9 mouse cellular contexts compared by ENCODE assay signal in genomic region chr15:97828901-97829338, GRCm38 (mm10). TPM values are rescaled to one million over a fixed set of nuclear protein-coding genes. Genes with fewer than 3 reads are reported as not detected.
DNase-seq lines count a peak whose midpoint lies in the region; ATAC-seq and TF ChIP-seq lines count a peak whose summit lies in the region.
"Had no signal": no experiment of that assay in that cellular context is flagged by ENCODE, and none has a peak within 500 bp of the region (broad histone marks: within the 10 kb centered on the region; RNA-seq: fewer than 3 reads in every experiment).

No protein-coding gene starts in this region.

- H3K9ac ChIP-seq in midbrain, embryonic 12.5 days (replicated peaks): no peak overlapping the region

- peak overlapping the region; percentile 32 for H3K27ac ChIP-seq in kidney, adult 2 months (ENCODE audit: insufficient read depth, low read depth, low read length)
- H3K27ac ChIP-seq in midbrain, embryonic 12.5 days (replicated peaks): no peak overlapping the region
- no peak overlapping the region for H3K27ac ChIP-seq in cerebellum, adult 2 months (ENCODE audit: insufficient read depth, low read length)
- H3K27ac ChIP-seq: macrophage had no signal

- H3K4me1 ChIP-seq in kidney, adult 2 months (ENCODE audit: control insufficient read depth, insufficient read depth, low read length): peaks cover 26% of the 10 kb centered on the region
- H3K4me1 ChIP-seq in midbrain, embryonic 12.5 days: peaks cover 65% of the 10 kb centered on the region
- peaks cover 18% of the 10 kb centered on the region for H3K4me1 ChIP-seq in cerebellum, adult 2 months (ENCODE audit: control insufficient read depth, insufficient read depth, low read length)

- no peak for TF ChIP-seq POLR2A in kidney, adult 2 months (IDR thresholded peaks at IDR 0.05; ENCODE audit: low read depth, low read length)
- no peak for TF ChIP-seq POLR2A in cerebellum, adult 2 months (IDR thresholded peaks at IDR 0.05; ENCODE audit: borderline replicate concordance, insufficient read depth, low read length)

- WGBS in kidney, adult 2 months: 61% methylated on average over 5 of the region's 5 CpGs
- 65% methylated on average over 5 of the region's 5 CpGs for WGBS in midbrain, embryonic 12.5 days
- WGBS in cerebellum, adult 2 months: 78% methylated on average over 5 of the region's 5 CpGs

- ATAC-seq in midbrain, embryonic 12.5 days (ENCODE audit: low FRiP score, low read depth): no peak

- DNase-seq in kidney, adult 2 months: peak; percentile 58
- DNase-seq in kidney, adult 9 months: no peak
- peak; percentile 57 for DNase-seq in heart, adult 8-10 months (ENCODE audit: low spot score)
- peak; percentile 36 to 51 for DNase-seq in kidney, postnatal 36 days
- DNase-seq in cerebellum, adult 2 months: no peak
- no peak for DNase-seq in cerebellum, adult 11 months
- no peak for DNase-seq in ovary, adult 18-20 months (ENCODE audit: low spot score)

- H3K36me3 ChIP-seq in kidney, adult 2 months (ENCODE audit: control insufficient read depth, insufficient read depth, low read length): no peaks in the 10 kb centered on the region
- no peaks in the 10 kb centered on the region for H3K36me3 ChIP-seq in midbrain, embryonic 12.5 days

- no peaks in the 10 kb centered on the region for H3K9me3 ChIP-seq in midbrain, embryonic 12.5 days

- no peaks in the 10 kb centered on the region for H3K27me3 ChIP-seq in kidney, adult 2 months (replicated peaks; ENCODE audit: control insufficient read depth, insufficient read depth, low read length)
- H3K27me3 ChIP-seq in midbrain, embryonic 12.5 days: peaks cover 27% of the 10 kb centered on the region
- no peaks in the 10 kb centered on the region for H3K27me3 ChIP-seq in cerebellum, adult 2 months (ENCODE audit: control insufficient read depth, insufficient read depth, low read length)

- no peak for TF ChIP-seq CTCF in kidney, adult 2 months (conservative IDR thresholded peaks at IDR 0.05; ENCODE audit: insufficient read depth, insufficient read length, low read depth, low read length)
- no peak for TF ChIP-seq CTCF in cerebellum, adult 2 months (IDR thresholded peaks at IDR 0.05; ENCODE audit: borderline replicate concordance, insufficient read depth, low read depth, low read length)

- peak overlapping the region; percentile 16; the same call in 1 of the 2 replicates for H3K4me3 ChIP-seq in kidney, adult 2 months (ENCODE audit: insufficient read depth, low read depth, low read length)
- no peak overlapping the region for H3K4me3 ChIP-seq in midbrain, embryonic 12.5 days
- H3K4me3 ChIP-seq in cerebellum, adult 2 months (replicated peaks; ENCODE audit: insufficient read depth, low read depth, low read length): no peak overlapping the region

- H3K4me2 ChIP-seq in midbrain, embryonic 12.5 days (replicated peaks): peak overlapping the region; percentile 67

RNA-seq across cellular contexts. Expression of gene Hdac7, which starts 15.4 kb away (rescaled TPM):
- 41.6 and 45.4 TPM in 2 replicates for polyA plus RNA-seq in kidney, adult 2 months (2012; rRNA removed)
- total RNA-seq in heart, adult 8-10 months (2022): 10 to 100 TPM; 22.9 to 29.0 (median 26.5) TPM
- polyA plus RNA-seq in midbrain, embryonic 12.5 days (2016; fragmentation: Nextera tagmentation; extraction: Ambion mirVana): 24.8 and 29.9 TPM in 2 replicates
- 38.3 and 40.9 TPM in 2 replicates for polyA plus RNA-seq in cerebellum, adult 2 months (2012; rRNA removed)

RNA-seq across cellular contexts. Expression of gene Slc48a1, which starts 50.6 kb away (rescaled TPM):
- 182 and 203 TPM in 2 replicates for polyA plus RNA-seq in kidney, adult 2 months (2012; rRNA removed)
- 10 to 100 TPM; 63.6 to 76.6 (median 67.9) TPM for total RNA-seq in heart, adult 8-10 months (2022)
- polyA plus RNA-seq in midbrain, embryonic 12.5 days (2016; fragmentation: Nextera tagmentation; extraction: Ambion mirVana): 37.8 and 42.0 TPM in 2 replicates
- 129 and 133 TPM in 2 replicates for polyA plus RNA-seq in cerebellum, adult 2 months (2012; rRNA removed)

Comparison
In these comparisons a context has a peak if more than half of its experiments do, and no peak if none do; other contexts are left out.
1. DNase-seq: peak in kidney, adult 2 months (single experiment), heart, adult 8-10 months (single experiment) and kidney, postnatal 36 days (2 of 2); none in kidney, adult 9 months (single experiment), cerebellum, adult 2 months (0 of 2), cerebellum, adult 11 months (single experiment) and ovary, adult 18-20 months (single experiment).